Mouse (Mus musculus) urinary bladder, postnatal 36 days (tissue): ENCODE measurements around the gene Sftpa1.

ENCODE experiments used
- DNase-seq, 2 experiments: peaks; one replicate each; pipeline ENCODE4 v3.0.0; 2022; ENCODE audit warnings: low spot score in 2 of 2, mixed read lengths in 1 of 2

Gene Sftpa1

DNA sequence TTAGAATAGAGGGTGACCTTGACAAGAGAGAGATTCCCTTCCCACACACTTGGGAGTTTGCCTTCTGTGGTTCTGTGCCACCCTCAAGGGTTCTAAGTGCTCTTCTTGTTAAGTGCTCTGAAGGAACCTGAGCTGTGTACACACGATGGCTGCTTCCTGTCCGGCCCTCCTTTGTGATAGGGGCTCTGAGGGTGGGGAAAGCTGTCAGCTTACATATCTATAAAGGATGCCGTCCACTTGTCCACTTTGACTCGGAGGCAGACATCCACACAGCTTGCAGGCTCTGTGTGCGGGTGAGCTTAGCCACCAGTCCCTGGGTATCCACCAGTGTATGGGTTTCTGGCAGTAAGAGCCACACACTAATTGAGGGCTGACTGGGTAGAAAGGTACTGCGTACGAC lies at the start of gene Sftpa1:
Gene Sftpa1, plus strand, starts transcription at position 243 of the 400 bp plus-strand sequence.
- DNase-seq, result no peak

DNA sequence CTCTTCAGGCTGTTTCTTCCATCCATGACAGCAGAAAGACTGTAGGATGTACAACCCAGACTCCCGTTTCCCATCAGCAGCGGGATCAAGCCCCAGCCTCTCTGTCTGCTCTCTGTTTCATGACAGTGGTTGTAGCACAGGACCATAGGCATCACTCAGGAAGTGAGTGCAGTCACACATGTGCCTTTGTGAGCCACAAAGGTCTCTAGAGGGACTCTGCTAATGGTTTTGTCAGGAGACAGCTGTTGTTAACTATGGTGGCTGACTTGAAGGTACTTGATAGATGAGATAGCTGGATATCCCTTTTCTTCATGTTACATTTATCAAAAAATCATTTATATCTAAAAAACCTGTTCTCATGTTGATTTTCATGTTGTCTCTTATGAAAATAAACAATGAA lies 49.2 kb upstream of the Sftpa1 start:
- no peak for DNase-seq

DNA sequence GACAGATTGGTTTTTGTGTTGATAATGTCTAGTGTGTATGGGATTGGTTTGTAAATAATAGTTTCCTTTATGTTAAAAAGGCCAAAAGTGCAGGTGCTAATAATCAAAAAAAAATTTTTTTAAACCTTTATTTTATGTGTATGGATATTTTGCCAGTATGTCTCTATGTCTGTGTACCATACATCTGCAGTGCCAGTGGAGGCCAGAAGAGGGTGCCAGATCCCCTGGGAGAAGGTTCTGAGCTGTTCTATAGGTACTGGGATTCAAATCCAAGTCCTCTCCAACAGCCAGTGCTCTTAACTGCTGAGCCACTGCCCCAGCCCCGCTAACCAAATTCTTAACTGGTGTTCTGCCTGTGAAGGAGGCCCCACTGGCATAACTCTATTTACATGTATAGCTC lies 44.1 kb upstream of the Sftpa1 start:
- DNase-seq, result no peak

DNA sequence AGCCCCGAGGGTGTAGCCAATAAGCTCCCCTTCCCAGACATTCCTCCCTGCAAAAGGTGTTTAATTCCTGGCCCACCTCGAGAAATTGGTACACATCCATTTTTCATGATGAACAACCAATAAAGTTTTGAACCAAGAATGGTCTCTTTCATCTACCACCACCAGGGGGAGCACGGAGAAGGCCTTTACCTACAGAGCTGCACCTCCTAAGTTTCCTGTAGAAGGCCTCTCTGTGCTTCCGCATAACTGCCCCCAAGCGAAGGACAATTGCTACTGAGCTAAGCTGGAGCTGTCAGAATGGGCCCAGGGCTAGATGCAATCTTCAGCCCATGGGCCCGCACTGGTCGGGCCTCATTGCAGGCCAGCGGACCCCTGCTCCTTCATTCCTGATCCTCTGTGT lies 40.8 kb upstream of the Sftpa1 start:
- DNase-seq, result no peak

DNA sequence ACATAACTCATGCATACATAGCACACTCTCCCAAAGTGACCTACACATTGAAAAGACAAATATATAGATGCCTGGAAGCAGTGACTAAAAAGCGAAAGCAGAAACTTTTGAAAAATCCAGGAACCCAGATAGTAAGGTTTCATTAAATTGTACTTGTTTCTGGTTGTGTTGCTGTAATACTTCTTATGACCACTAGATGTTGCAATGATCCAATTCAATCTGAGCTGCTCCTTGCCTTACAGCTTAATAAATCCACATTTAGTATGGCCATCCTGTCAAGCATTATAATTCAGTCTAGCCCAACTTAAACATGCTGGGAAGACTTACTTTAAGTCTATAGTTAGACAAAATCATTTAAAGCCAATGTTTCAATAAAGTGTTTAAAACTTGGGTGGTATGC lies 37.5 kb upstream of the Sftpa1 start:
- no peak for DNase-seq

DNA sequence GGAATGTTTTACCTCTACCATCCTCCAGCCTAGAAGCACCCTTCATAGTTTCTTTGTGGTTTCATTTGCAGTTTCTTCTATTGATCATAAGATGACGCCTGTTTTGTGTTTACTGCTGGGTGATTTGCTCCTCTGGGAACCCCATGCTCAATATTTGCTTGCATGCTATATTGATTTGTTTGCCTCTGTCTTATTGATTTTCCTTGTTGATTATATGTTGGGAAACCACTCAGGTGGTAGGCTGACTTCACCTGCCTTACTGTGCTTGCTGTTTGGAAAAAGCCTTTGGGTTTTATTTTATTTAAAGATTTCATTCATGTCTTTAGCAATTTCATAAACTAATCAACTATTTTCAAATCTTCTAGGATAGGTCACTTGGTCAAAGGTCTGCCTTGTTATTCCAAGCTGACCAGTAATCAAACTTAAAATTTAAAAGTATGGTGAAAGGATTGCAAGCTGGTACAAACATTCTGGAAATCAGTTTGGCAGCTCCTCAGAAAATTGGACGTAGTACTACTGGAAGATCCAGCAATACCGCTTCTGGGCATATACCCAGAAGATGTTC lies 35.2 kb upstream of the Sftpa1 start:
- no peak for DNase-seq

DNA sequence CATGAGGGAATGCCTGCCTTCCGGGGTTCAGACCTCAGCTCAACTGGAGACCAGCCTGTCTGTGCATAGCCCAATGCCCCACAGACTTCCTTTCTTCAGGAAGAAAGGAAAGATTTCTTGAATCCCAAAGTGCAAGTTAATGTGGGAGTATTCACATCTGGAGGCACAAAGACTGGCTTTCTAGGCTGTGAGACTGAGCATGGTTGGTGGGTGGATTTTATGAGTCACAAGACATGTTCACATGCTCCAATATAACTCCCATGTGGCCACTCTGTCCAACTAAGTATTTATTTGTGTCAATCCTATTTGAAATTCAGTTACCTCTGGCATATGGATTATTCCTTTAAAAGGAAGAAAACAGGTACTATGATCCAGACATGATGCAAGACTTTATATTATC lies 32.9 kb upstream of the Sftpa1 start:
- DNase-seq, result no peak

DNA sequence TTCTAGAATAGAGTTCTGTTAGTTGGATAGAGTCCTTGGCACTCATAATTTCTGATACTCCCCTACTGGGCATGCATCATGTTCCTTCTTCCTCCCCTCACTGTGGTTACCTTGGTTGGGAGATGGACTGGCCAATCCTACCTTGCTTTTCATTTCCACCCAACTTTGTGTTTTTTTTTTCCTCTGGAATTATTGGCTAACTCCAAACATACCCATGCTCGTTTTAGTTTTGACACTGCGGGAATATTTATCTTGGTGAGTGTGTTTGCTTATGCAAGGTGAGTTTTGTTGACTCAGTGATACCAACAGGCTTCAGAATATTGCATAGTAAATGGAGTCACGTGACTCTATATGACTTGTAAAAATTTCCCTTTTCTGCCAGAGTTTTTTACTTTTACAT lies 30.9 kb upstream of the Sftpa1 start:
- DNase-seq, result no peak

DNA sequence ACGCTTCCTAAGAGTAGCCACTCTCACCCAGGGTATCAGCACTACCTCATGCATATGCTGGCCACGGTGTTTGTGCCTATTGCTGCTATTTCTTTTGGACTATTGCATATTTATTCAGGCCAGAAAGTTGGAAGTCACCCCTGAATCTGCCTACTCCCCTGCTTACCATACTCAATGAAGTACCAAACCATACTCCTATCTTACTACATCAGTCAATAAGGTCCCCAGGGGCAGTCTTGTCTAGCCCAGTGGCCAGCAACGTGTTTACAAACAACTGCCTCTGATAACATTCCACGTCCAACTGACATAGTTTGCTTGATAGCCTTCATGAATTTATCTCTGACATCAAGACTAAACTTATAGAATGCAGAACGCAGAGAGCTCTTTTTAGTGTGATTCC lies 30.3 kb upstream of the Sftpa1 start:
- no peak for DNase-seq

DNA sequence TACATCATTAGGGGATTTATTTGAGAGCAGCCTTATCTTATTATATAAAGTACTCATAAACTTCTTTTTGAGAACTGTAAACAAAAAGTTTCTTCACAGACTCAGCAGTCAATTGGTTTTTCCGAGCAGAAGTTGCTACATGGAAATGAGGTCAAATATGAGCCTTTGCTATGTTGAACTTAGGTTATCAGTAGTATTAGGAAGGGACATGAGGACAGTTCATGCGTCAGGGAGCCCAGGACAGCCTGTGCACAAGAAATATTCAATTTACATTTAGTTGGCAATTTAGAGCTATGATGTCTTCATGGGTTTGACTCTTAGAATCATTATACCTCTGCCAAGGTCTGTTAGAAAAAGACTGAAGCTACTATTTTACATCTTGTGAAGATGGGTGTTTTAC lies 29.3 kb upstream of the Sftpa1 start:
- no peak for DNase-seq

DNA sequence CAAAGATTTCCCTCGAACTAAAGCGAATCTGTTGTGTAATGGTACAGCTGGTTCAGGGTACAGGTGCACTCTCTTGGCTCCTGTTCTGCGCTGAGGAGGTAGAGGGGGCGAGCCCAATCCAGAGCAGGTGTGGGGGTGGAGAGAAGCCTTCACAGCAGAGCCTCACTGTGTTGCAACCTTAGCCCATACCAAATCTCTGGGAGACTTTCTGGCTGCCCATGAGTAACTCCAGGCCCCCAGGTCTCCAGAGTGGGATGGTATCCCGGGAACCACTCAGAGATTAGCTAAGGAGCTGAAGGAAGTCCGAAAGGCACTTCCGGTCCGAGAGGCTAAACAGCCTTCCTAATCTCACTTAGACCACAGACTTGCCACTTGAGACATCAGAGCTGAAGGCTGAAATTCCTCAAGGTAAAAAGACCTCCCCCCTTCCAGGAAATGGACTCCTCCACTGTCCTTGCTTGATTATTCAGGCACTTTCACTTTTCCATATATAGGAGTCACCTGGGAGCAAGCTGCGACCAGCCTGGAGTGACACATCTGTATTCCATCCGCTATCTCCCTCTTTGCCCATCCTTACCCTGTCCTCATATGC lies 26.6 kb upstream of the Sftpa1 start, which contains the start of gene Mat1a:
Gene Mat1a, plus strand, starts transcription at position 183 of the 592 bp plus-strand sequence.
- DNase-seq, result no peak

DNA sequence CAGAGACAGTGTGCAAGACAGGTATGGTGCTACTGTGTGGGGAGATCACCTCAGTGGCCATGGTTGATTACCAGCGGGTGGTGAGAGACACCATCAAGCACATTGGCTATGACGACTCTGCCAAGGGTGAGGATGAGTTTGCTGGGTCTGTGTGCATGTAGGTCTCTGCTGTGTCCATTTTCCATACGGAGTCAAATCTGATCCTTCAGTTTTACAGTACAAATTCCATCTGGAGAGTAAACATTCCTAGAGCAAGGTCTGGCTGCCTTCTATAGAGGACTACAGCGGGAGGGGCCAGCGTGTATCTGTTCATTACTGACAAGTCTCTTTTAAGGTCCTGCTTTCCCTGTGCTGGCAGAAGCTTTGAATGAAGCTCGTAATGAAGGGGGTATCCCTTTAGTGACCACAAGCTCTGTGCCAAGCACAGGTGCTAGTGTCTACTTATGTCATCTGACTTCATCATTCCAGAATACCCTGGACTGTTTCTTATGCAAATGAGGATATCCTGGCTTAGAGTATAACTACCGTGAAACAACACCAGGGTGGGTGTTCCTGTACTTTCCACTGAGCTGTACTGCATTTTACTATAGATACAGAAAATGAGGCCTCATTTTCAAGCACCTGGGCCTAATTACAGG lies 20.4 kb upstream of the Sftpa1 start:
- DNase-seq, result no peak

DNA sequence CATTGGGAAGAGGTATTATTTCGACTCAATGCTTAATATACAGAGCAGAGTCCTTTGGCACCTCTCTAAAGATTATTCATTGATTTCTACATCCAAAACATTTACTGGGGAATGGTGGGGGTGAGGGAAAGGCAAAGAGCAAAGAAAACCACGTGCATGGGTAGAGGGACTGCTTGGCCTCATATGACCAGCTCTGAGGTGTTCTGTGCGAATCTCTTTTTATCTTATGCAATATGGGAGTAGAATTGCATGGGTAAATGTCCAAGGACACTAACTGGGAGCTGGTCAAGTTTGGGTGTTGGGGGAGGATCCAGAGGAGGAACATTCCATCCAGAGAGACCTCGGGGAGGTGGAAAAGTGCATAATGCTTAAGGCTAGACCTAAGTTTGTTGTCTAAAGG lies 18.6 kb upstream of the Sftpa1 start:
- DNase-seq, result no peak

DNA sequence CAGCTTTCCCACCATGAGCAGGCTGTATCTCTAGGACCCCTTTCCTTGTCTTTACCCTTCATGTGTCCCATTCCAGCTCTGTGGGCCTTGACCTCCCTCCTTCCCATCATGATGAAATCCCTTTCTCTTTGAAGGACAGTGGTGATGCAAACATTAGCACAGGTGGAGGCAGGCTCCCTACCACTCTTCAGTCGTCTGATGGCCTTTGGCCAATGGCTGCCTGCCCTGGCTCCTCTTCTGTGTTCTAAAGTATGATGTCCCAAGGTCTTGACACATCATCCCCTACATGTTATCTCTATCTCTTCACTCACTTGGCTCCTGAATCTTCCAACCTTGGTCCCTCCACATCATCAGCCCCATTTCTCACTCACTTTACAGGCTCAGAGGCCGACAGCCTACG lies 15.3 kb upstream of the Sftpa1 start:
- DNase-seq, result no peak

DNA sequence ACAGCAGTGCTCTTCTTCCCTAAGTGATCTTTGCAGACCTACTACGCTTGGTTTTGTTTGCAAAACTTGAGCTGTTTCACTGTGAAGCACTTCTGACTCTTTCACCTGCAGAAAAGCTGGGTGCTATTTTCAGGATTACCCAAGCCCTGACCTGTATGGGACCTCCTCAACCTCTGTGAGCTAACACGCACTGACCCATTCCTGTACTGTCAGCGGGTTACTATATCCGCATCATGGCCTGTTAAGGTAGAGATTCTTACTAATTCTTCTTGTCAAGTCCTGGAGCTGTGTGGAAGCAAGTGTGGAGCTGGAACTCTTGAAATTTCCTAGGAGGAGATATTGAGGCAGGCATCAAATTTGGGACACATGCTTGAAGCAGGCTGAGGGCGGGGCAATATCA lies 6.9 kb upstream of the Sftpa1 start:
- no peak for DNase-seq

DNA sequence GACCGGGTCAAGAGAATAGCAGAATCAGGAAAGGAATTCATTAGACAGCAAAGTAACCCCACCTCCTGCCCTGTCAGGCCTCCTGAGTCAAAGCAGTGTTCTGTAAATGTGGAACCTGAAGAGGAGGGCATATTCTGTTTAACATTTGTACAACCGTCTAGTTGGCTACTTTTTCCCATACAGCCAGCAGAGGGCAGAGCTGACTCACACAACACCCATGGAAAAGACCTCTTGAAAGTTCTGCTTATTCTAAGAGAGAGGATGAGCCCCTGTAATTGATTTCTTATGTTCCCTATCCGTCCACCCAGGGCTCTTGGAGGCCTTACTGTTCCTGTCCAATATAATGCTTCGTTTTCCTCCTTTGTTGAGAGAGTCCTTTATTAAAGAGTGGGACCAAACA lies 3.6 kb upstream of the Sftpa1 start:
- DNase-seq, result peak in 1 of 2 experiments; percentile 5

DNA sequence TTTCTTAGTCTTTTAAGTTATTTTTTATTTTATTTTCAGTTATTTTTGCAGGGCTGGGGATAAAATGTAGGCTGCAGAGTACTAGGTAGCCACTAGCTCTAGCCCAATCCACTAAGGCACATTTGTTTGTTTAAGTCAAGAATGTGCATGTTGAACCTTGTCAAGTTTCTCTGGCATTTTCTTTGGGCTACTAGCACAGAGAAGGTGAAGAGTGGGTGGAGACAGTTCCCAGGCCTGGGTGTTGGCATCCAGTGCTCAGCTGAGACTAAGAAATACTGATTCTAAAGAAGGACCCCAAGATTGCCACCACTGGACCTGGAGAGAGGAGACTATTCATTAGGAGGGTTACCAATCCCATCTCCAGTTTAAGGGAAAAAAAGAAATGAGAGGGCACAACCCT lies 5.4 kb downstream of the Sftpa1 start:
- DNase-seq, result no peak

DNA sequence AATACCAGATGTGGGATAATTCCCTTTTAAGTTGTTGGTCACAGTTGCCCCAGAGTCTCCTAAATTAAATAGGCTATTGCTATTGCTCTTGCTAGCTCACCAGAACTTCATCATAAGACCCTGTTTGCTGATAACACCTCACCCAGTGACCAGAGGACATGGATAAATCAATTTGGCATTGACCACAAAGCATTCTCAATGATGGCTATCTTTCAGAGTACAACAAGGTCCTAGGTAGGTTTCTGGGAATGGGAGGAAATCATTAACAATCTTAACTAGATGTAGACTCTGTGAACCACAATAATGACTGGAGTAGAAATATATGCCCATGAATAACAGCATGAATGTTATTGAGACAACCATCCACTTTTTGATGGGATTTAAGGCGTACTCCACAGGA lies 9.1 kb downstream of the Sftpa1 start:
- DNase-seq, result no peak

DNA sequence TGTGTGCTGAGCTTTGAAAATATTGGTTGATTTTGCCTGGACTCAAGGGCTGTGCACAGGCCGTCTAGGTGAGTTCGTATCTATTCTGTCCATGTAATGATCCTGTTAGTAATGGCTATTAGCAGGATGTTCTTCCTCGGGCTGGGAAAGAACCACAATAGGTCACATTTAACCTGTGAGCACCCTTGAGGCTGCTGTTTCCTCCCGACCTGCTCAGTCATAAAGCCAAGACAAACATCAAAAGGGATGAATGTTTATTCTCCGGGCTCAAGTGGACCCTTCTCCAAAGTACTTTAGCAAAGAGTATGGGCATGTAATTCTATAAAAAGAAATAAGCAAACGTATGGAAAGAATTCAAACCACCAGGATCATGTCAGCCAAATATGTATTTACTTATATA lies 14.5 kb downstream of the Sftpa1 start:
- no peak for DNase-seq

DNA sequence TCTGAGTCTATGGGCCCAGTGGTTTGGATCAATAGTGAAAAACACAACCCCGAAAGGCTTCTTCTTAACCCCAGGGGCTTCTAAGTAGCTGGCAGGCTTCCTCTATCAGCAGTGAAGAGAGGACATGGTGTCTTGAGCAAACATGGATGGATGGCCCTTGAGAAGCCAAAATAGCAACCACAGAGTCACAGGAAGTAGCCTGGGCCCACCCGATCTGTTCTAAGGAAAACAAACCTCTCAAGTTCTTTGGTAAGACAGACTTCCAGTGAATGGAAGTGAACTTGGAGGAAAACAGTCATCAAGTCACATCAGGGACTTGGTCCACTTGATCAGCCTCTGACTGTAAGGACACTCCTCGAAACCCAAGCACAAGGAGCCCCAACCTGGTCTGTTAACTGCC lies 15.3 kb downstream of the Sftpa1 start:
- DNase-seq, result no peak

DNA sequence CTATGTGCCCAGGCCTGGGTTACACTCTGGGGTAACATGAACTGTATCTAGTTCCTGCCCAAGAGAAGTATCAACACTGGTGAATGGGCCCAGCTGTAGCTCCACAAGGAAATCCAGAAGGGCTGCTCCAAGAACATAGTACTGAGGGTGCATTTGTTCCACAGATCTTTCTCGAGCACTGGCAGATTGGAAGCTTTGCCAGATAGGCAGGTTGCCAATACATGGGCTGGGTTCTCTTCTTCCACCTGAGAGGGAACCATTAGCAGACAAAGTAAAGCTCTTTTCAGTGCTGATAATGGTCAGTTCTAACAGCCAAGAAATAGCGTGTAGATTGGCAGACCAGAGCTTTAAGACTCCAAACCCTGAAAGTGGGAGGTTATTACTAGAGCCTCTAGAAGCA lies 15.8 kb downstream of the Sftpa1 start:
- no peak for DNase-seq

DNA sequence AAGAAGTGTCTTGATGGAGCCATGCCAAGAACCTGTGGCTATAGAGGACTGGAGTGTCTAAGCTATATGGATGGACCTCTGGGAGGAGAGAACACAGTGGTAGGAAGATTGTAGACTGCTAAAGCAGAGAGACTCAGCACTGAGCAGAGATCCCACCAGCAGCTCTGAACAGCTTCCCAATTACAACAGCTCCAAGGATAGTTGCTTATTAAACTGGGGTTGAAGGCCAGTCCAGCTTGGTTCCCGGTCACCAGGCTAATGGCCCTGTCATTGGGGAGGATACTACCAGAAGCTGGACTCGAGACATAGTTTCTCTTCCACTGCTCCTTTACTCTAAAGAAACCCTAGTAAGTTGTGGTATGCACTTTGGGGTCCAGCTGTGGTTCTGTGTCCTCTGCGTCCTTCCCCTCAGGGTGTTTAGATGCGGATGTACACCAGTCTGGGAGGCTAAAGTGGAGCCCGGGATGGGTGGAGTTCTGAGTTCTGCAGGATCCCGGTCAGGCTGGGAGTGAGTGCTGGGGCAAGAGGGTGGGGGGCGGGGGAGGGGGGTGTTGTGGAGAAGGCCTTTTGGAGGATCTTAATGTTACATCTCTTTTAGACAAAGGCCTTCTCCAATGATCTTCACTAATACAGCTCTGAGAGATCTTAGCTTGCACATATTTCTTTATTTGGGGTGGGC lies 19.8 kb downstream of the Sftpa1 start, which contains the start of gene Mbl1:
Gene Mbl1, plus strand, starts transcription at position 239 of the 679 bp plus-strand sequence.
- DNase-seq, result no peak

DNA sequence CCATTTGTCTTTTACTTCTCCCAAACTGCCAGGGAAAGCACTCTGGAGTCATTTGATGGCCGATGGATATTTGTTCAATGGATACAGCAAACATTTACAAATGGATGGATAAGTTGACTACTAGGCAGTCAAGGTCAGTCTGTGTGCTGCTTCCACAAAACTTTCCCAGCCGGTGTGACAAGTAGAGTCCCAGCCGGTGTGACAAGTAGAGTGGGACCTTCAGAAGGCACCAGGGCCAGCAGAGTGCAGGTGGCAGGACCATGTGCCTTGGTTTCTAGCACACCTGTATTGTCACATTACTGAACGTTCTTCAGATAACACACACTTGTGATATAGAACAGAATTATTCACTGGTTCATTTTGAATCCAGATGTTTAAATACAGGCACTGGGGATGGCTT lies 28.5 kb downstream of the Sftpa1 start:
- DNase-seq, result no peak
